Comparison of ENCODE assay signal across 8 mouse cellular contexts in genomic region chr16:11203600-11204390, GRCm38 (mm10). TPM values are rescaled to one million over a fixed set of nuclear protein-coding genes. Genes with fewer than 3 reads are reported as not detected.
DNase-seq lines count a peak whose midpoint lies in the region; ATAC-seq and TF ChIP-seq lines count a peak whose summit lies in the region.

No protein-coding gene starts in this region.

- peaks cover 3% of the 10 kb centered on the region for H3K4me1 ChIP-seq in cerebellum, adult 2 months (ENCODE audit: control insufficient read depth, insufficient read depth, low read length)
- H3K4me1 ChIP-seq in limb, embryonic 11.5 days (ENCODE audit: control insufficient read depth, insufficient read depth, low read length): peaks cover 19% of the 10 kb centered on the region
- no peaks in the 10 kb centered on the region for H3K4me1 ChIP-seq in olfactory bulb, adult 2 months (ENCODE audit: control insufficient read depth, insufficient read depth, low read length)

- peak overlapping the region; percentile 75 for H3K4me2 ChIP-seq in limb, embryonic 11.5 days (ENCODE audit: low read depth, severe bottlenecking)

- H3K4me3 ChIP-seq in cerebellum, adult 2 months (replicated peaks; ENCODE audit: insufficient read depth, low read depth, low read length): peak overlapping the region; percentile 99
- peak overlapping the region; percentile 93 for H3K4me3 ChIP-seq in limb, embryonic 11.5 days (ENCODE audit: low read depth, low read length)
- H3K4me3 ChIP-seq in olfactory bulb, adult 2 months (ENCODE audit: insufficient read depth, low read depth, low read length): peak overlapping the region; percentile 86

- H3K36me3 ChIP-seq in limb, embryonic 11.5 days (ENCODE audit: control insufficient read depth, insufficient read depth, low read length): peaks cover 7% of the 10 kb centered on the region; the same call in 1 of the 2 replicates

- no peak for TF ChIP-seq CTCF in cerebellum, adult 2 months (IDR thresholded peaks at IDR 0.05; ENCODE audit: borderline replicate concordance, insufficient read depth, low read depth, low read length)
- no peak for TF ChIP-seq CTCF in olfactory bulb, adult 2 months (IDR thresholded peaks at IDR 0.05; ENCODE audit: insufficient read depth, low read depth, low read length)

- peak overlapping the region; percentile 87 for H3K9ac ChIP-seq in limb, embryonic 11.5 days (ENCODE audit: low read length)

- H3K9me3 ChIP-seq in limb, embryonic 11.5 days (ENCODE audit: control insufficient read depth, low read length): no peaks in the 10 kb centered on the region

- 5% methylated on average over 24 of the region's 24 CpGs for WGBS in cerebellum, adult 2 months
- WGBS in limb, embryonic 11.5 days: 7% methylated on average over 24 of the region's 24 CpGs
- WGBS in olfactory bulb, adult 2 months: 4% methylated on average over 24 of the region's 24 CpGs

- no peak for TF ChIP-seq POLR2A in cerebellum, adult 2 months (IDR thresholded peaks at IDR 0.05; ENCODE audit: borderline replicate concordance, insufficient read depth, low read length)
- TF ChIP-seq POLR2A in olfactory bulb, adult 2 months (IDR thresholded peaks at IDR 0.05; ENCODE audit: insufficient read depth, low read depth, low read length): no peak

- no peak overlapping the region for H3K27ac ChIP-seq in cerebellum, adult 2 months (ENCODE audit: insufficient read depth, low read length)
- H3K27ac ChIP-seq in limb, embryonic 11.5 days (replicated peaks; ENCODE audit: low read depth, low read length): no peak overlapping the region; the same call in 1 of the 2 replicates
- no peak overlapping the region; the same call in 1 of the 2 replicates for H3K27ac ChIP-seq in olfactory bulb, adult 2 months (ENCODE audit: insufficient read depth, low read depth, low read length)

- ATAC-seq in limb, embryonic 11.5 days (ENCODE audit: insufficient number of reproducible peaks, low FRiP score, low TSS enrichment, low read depth): 0 out of 2 replicates have a peak, but pooled peaks have one; percentile 49

- H3K27me3 ChIP-seq in cerebellum, adult 2 months (ENCODE audit: control insufficient read depth, insufficient read depth, low read length): no peaks in the 10 kb centered on the region
- no peaks in the 10 kb centered on the region for H3K27me3 ChIP-seq in limb, embryonic 11.5 days (ENCODE audit: control insufficient read depth, insufficient read depth, low read length)

- DNase-seq in cerebellum, adult 2 months: no peak
- no peak for DNase-seq in cerebellum, adult 8-10 months
- peak; percentile 7 for DNase-seq in thymus, postnatal 14 days
- DNase-seq in thymus, postnatal 36 days: no peak
- no peak for DNase-seq in limb, embryonic 11.5 days (ENCODE audit: low spot score)
- DNase-seq in urinary bladder, postnatal 10 days (ENCODE audit: low spot score): no peak
- DNase-seq in adrenal gland, postnatal 36 days: no peak

RNA-seq across cellular contexts. Expression of gene Rsl1d1, which starts 0.7 kb away (rescaled TPM):
- polyA plus RNA-seq in cerebellum, adult 2 months (2012; rRNA removed): 44.9 and 45.2 TPM in 2 replicates
- 266 and 277 TPM in 2 replicates for polyA plus RNA-seq in limb, embryonic 11.5 days (2014; fragmentation: Nextera tagmentation; extraction: Ambion mirVana)
- polyA plus RNA-seq in olfactory bulb, adult 2 months (2012; ENCODE audit: insufficient read depth, insufficient read length, low replicate concordance, missing spikeins): not detected in 2 replicates
- total RNA-seq in adrenal gland, postnatal 36 days (2021): 10 to 100 TPM; 79.0 to 82.0 TPM

RNA-seq across cellular contexts. Expression of gene Zc3h7a, which starts 27.6 kb away (rescaled TPM):
- 70.8 and 73.6 TPM in 2 replicates for polyA plus RNA-seq in cerebellum, adult 2 months (2012; rRNA removed)
- polyA plus RNA-seq in limb, embryonic 11.5 days (2014; fragmentation: Nextera tagmentation; extraction: Ambion mirVana): 83.0 and 85.1 TPM in 2 replicates
- polyA plus RNA-seq in olfactory bulb, adult 2 months (2012; ENCODE audit: insufficient read depth, insufficient read length, low replicate concordance, missing spikeins): 609 TPM in 1 of 2 replicates, not detected in the other
- total RNA-seq in adrenal gland, postnatal 36 days (2021): 10 to 100 TPM; 67.0 to 75.5 TPM

RNA-seq across cellular contexts. Expression of gene Gspt1, which starts 50.3 kb away (rescaled TPM):
- 43.6 and 44.0 TPM in 2 replicates for polyA plus RNA-seq in cerebellum, adult 2 months (2012; rRNA removed)
- 119 and 123 TPM in 2 replicates for polyA plus RNA-seq in limb, embryonic 11.5 days (2014; fragmentation: Nextera tagmentation; extraction: Ambion mirVana)
- polyA plus RNA-seq in olfactory bulb, adult 2 months (2012; ENCODE audit: insufficient read depth, insufficient read length, low replicate concordance, missing spikeins): 209 TPM in 1 of 2 replicates, not detected in the other
- total RNA-seq in adrenal gland, postnatal 36 days (2021): 100 to 1,000 TPM; 132 to 133 TPM
